Mouse (Mus musculus) embryonic stem cell, embryonic (primary cell): ENCODE measurements around the gene Gtf2ird1.

Source experiments
- CTCF ChIA-PET, 4 experiments: fragments of 300-600 bp in 2 of 4; fragments of 350-600 bp in 2 of 4; sonication (Branson Sonifier 250); formaldehyde crosslinking; loops; one replicate each; lab custom pipeline; 2022; ENCODE audit warnings: inconsistent platforms in 2 of 4; lab: Charles Lee
- POLR2A ChIA-PET, 4 experiments: fragments of 300-600 bp in 2 of 4; fragments of 350-600 bp in 2 of 4; sonication (Branson Sonifier 250); formaldehyde crosslinking; loops; one replicate each; lab custom pipeline; 2022; ENCODE audit warnings: antibody characterized with exemption in 4 of 4, inconsistent platforms in 1 of 4; lab: Charles Lee

Gene Gtf2ird1

GRCm38 (mm10) chr5:134330082-134330481, 126.4 kb downstream of the Gtf2ird1 start:
- ChIA-PET POLR2A (interaction anchor here in 3 of 4 experiments (0.7 to 3.2 kb wide), 16 partner anchors 9 to 211 kb away, joined by 3 to 19 read pairs (median 4); partner anchors contain the start of genes Gtf2i (in 1 of the 3) and Gtf2ird2 (in 1 of the 3)), CTCF (no interaction called here)

- POLR2A ChIA-PET, result interaction anchor here in 2 of 4 experiments (1.4 to 2.2 kb wide), 3 partner anchors 10 to 21 kb away, joined by 5 to 13 read pairs (median 6); no protein-coding TSS in a partner anchor
- CTCF ChIA-PET, result no interaction called here
Measured at GRCm38 (mm10) chr5:134329311-134329710, 127.2 kb downstream of the Gtf2ird1 start.

GRCm38 (mm10) chr5:134328482-134329001, 128.0 kb downstream of the Gtf2ird1 start:
- POLR2A ChIA-PET, result interaction anchor here in 2 of 4 experiments (0.5 to 0.6 kb wide), 2 partner anchors 14 to 618 kb away, joined by 3 to 4 read pairs; partner anchors contain the start of genes Cldn4 (in 1 of the 2) and Gtf2i (in 1 of the 2)
- CTCF ChIA-PET, result no interaction called here

GRCm38 (mm10) chr5:134325856-134326566, 130.5 kb downstream of the Gtf2ird1 start:
- CTCF ChIA-PET, result interaction anchor here in 3 of 4 experiments (0.5 to 1.4 kb wide), 7 partner anchors 14 to 411 kb away, joined by 3 to 5 read pairs (median 3); no protein-coding TSS in a partner anchor

GRCm38 (mm10) chr5:134323869-134324268, 132.6 kb downstream of the Gtf2ird1 start:
- POLR2A ChIA-PET, result interaction anchor here in 3 of 4 experiments (0.5 to 2.8 kb wide), 23 partner anchors 9 to 316 kb away, joined by 3 to 29 read pairs (median 4); partner anchors contain the start of gene Gtf2i (in 2 of the 3)
- CTCF ChIA-PET, result interaction anchor here (0.5 to 0.9 kb wide), 6 partner anchors 9 to 168 kb away, joined by 3 to 10 read pairs (median 6); partner anchors contain the start of gene Gtf2i (in 1 of the 4)

More at GRCm38 (mm10) chr5:134325856-134326566, 130.5 kb downstream of the Gtf2ird1 start:
- POLR2A ChIA-PET, result interaction anchor here (0.5 to 3.0 kb wide), 36 partner anchors 8 to 563 kb away, joined by 3 to 18 read pairs (median 4); partner anchors contain the start of gene Gtf2i (in 3 of the 4)

- CTCF ChIA-PET, result interaction anchor here in 2 of 4 experiments (0.7 to 0.9 kb wide), 2 partner anchors 10 to 150 kb away, joined by 3 to 4 read pairs; no protein-coding TSS in a partner anchor
- POLR2A ChIA-PET, result interaction anchor here (0.6 to 2.8 kb wide), 22 partner anchors 8 to 316 kb away, joined by 3 to 29 read pairs (median 4); partner anchors contain the start of gene Gtf2i (in 2 of the 4)
Measured at GRCm38 (mm10) chr5:134323311-134323710, 133.2 kb downstream of the Gtf2ird1 start.

- POLR2A ChIA-PET, result interaction anchor here (0.6 to 2.8 kb wide), 19 partner anchors 8 to 686 kb away, joined by 3 to 29 read pairs (median 4); partner anchors contain the start of gene Gtf2i (in 1 of the 4)
- CTCF ChIA-PET, result interaction anchor here in 2 of 4 experiments (0.5 to 1.3 kb wide), 5 partner anchors 18 to 259 kb away, joined by 3 to 4 read pairs (median 3); no protein-coding TSS in a partner anchor
Measured at GRCm38 (mm10) chr5:134322355-134322754, 134.2 kb downstream of the Gtf2ird1 start.

- ChIA-PET POLR2A (interaction anchor here in 2 of 4 experiments (0.6 to 2.8 kb wide), 8 partner anchors 9 to 148 kb away, joined by 3 to 21 read pairs (median 3); no protein-coding TSS in a partner anchor), CTCF (interaction anchor here in 2 of 4 experiments (0.6 to 1.3 kb wide), 2 partner anchors 15 to 18 kb away, joined by 3 to 4 read pairs; no protein-coding TSS in a partner anchor)
Measured at GRCm38 (mm10) chr5:134321699-134322098, 134.8 kb downstream of the Gtf2ird1 start.

- POLR2A ChIA-PET, result interaction anchor here in 3 of 4 experiments (0.7 to 1.8 kb wide), 7 partner anchors 12 to 1766 kb away, joined by 3 to 5 read pairs (median 3); no protein-coding TSS in a partner anchor
- CTCF ChIA-PET, result interaction anchor here in 2 of 4 experiments (0.7 to 0.8 kb wide), 2 partner anchors 22 to 1683 kb away, joined by 3 to 4 read pairs; no protein-coding TSS in a partner anchor
Measured at GRCm38 (mm10) chr5:134318903-134319302, 137.6 kb downstream of the Gtf2ird1 start.

- CTCF ChIA-PET, result interaction anchor here in 2 of 4 experiments (0.6 kb wide), 2 partner anchors 97 to 128 kb away, joined by 3 to 4 read pairs; no protein-coding TSS in a partner anchor
- POLR2A ChIA-PET, result interaction anchor here (0.5 to 1.8 kb wide), 6 partner anchors 9 to 1404 kb away, joined by 3 to 6 read pairs (median 3); no protein-coding TSS in a partner anchor
Measured at GRCm38 (mm10) chr5:134316721-134317120, 139.8 kb downstream of the Gtf2ird1 start.

- ChIA-PET CTCF (interaction anchor here in 2 of 4 experiments (1.2 to 1.6 kb wide), 2 partner anchors 24 kb away, joined by 4 read pairs; no protein-coding TSS in a partner anchor), POLR2A (interaction anchor here (0.5 to 4.9 kb wide), 29 partner anchors 8 to 1405 kb away, joined by 3 to 43 read pairs (median 6); no protein-coding TSS in a partner anchor)
Measured at GRCm38 (mm10) chr5:134315623-134316350, 140.7 kb downstream of the Gtf2ird1 start.

GRCm38 (mm10) chr5:134314688-134315622, 141.6 kb downstream of the Gtf2ird1 start, which contains the start of gene Gtf2i:
Gtf2i (minus strand) TSS chr5:134314760.
- ChIA-PET POLR2A (interaction anchor here (0.5 to 4.9 kb wide), 50 partner anchors 8 to 373 kb away, joined by 3 to 43 read pairs (median 4); partner anchors contain the start of gene Limk1 (in 1 of the 4)), CTCF (interaction anchor here (0.6 to 1.6 kb wide), 9 partner anchors 9 to 943 kb away, joined by 3 to 15 read pairs (median 4); no protein-coding TSS in a partner anchor)

- CTCF ChIA-PET, result interaction anchor here (0.6 to 2.1 kb wide), 11 partner anchors 10 to 251 kb away, joined by 3 to 15 read pairs (median 4); no protein-coding TSS in a partner anchor
Measured at GRCm38 (mm10) chr5:134314068-134314674, 142.3 kb downstream of the Gtf2ird1 start.

GRCm38 (mm10) chr5:134313451-134314067, 143.0 kb downstream of the Gtf2ird1 start:
- CTCF ChIA-PET, result interaction anchor here (0.5 to 2.1 kb wide), 12 partner anchors 10 to 1988 kb away, joined by 3 to 6 read pairs (median 3); no protein-coding TSS in a partner anchor
- POLR2A ChIA-PET, result interaction anchor here (0.5 to 8.0 kb wide), 60 partner anchors 9 to 695 kb away, joined by 3 to 64 read pairs (median 6); partner anchors contain the start of genes Abhd11 (in 1 of the 4), Cldn4 (in 1 of the 4), Gtf2ird2 (in 1 of the 4) and Limk1 (in 1 of the 4)

More at GRCm38 (mm10) chr5:134314068-134314674, 142.3 kb downstream of the Gtf2ird1 start:
- POLR2A ChIA-PET, result interaction anchor here (0.6 to 8.0 kb wide), 62 partner anchors 8 to 375 kb away, joined by 3 to 64 read pairs (median 5); partner anchors contain the start of genes Gtf2ird2 (in 1 of the 4) and Limk1 (in 1 of the 4)
